ENCODE assay signal across 8 mouse cellular contexts in genomic region chr13:47104146-47104545, GRCm38 (mm10). TPM values are rescaled to one million over a fixed set of nuclear protein-coding genes. Genes with fewer than 3 reads are reported as not detected.
DNase-seq lines count a peak whose midpoint lies in the region; ATAC-seq and TF ChIP-seq lines count a peak whose summit lies in the region.

No protein-coding gene starts in this region.

- peak overlapping the region; percentile 15; the same call in 1 of the 2 replicates for H3K4me3 ChIP-seq in kidney, adult 2 months (ENCODE audit: insufficient read depth, low read depth, low read length)
- H3K4me3 ChIP-seq in intestine, embryonic 14.5 days (ENCODE audit: low read depth, low read length) = peak overlapping the region; percentile 90
- peak overlapping the region; percentile 71 for H3K4me3 ChIP-seq in midbrain, embryonic 14.5 days (replicated peaks; ENCODE audit: low read depth, low read length)

- TF ChIP-seq CTCF in kidney, adult 2 months (conservative IDR thresholded peaks at IDR 0.05; ENCODE audit: insufficient read depth, insufficient read length, low read depth, low read length) = no peak

- no peaks in the 10 kb centered on the region for H3K9me3 ChIP-seq in intestine, embryonic 14.5 days (ENCODE audit: control insufficient read depth, low read length)
- no peaks in the 10 kb centered on the region for H3K9me3 ChIP-seq in midbrain, embryonic 14.5 days (ENCODE audit: control insufficient read depth, low read length)

- 0 out of 2 replicates have a peak, but pooled peaks cover under 1% of the 10 kb centered on the region for H3K36me3 ChIP-seq in kidney, adult 2 months (ENCODE audit: control insufficient read depth, insufficient read depth, low read length)
- H3K36me3 ChIP-seq in intestine, embryonic 14.5 days (ENCODE audit: control insufficient read depth, insufficient read depth, low read length) = peaks cover 39% of the 10 kb centered on the region
- H3K36me3 ChIP-seq in midbrain, embryonic 14.5 days (ENCODE audit: control insufficient read depth, insufficient read depth, low read length) = peaks cover 16% of the 10 kb centered on the region

- peak; percentile 28 for DNase-seq in kidney, adult 2 months
- no peak for DNase-seq in kidney, postnatal 10 days
- peak; percentile 44 for DNase-seq in ZHBTc4 (ENCODE audit: low read depth, low spot score)
- no peak for DNase-seq in intestine, embryonic 14.5 days (ENCODE audit: low spot score)
- DNase-seq in midbrain, embryonic 14.5 days = no peak
- no peak for DNase-seq in ovary, postnatal 36 days (ENCODE audit: low spot score)
- no peak for DNase-seq in left cerebral cortex, postnatal 36 days (ENCODE audit: low spot score in 2 of 2)
- DNase-seq in layer of hippocampus, postnatal 36 days = no peak

- TF ChIP-seq POLR2A in kidney, adult 2 months (IDR thresholded peaks at IDR 0.05; ENCODE audit: low read depth, low read length) = no peak

- H3K9ac ChIP-seq in intestine, embryonic 14.5 days (ENCODE audit: low read length) = peak overlapping the region; percentile 95; the same call in 1 of the 2 replicates
- peak overlapping the region; percentile 32; the same call in 1 of the 2 replicates for H3K9ac ChIP-seq in midbrain, embryonic 14.5 days (replicated peaks; ENCODE audit: low read length)

- H3K4me1 ChIP-seq in kidney, adult 2 months (ENCODE audit: control insufficient read depth, insufficient read depth, low read length) = peaks cover 6% of the 10 kb centered on the region; the same call in 1 of the 2 replicates
- H3K4me1 ChIP-seq in intestine, embryonic 14.5 days (replicated peaks; ENCODE audit: control insufficient read depth, insufficient read depth, low read length) = peaks cover 16% of the 10 kb centered on the region
- H3K4me1 ChIP-seq in midbrain, embryonic 14.5 days (ENCODE audit: control insufficient read depth, insufficient read depth, low read length) = peaks cover 22% of the 10 kb centered on the region

- WGBS in kidney, adult 2 months = 33% methylated on average over 2 of the region's 2 CpGs
- WGBS in intestine, embryonic 14.5 days = 20% methylated on average over 2 of the region's 2 CpGs
- 17% methylated on average over 2 of the region's 2 CpGs for WGBS in midbrain, embryonic 14.5 days

- intact Hi-C loops in left cerebral cortex, postnatal 36 days (cut with DNase I) = no loop called here

- H3K4me2 ChIP-seq in intestine, embryonic 14.5 days (ENCODE audit: low read length) = peak overlapping the region; percentile 70
- H3K4me2 ChIP-seq in midbrain, embryonic 14.5 days (ENCODE audit: low read length) = peak overlapping the region; percentile 88

- no peak for ATAC-seq in intestine, embryonic 14.5 days (replicated peaks; ENCODE audit: low FRiP score, low TSS enrichment, low read depth)
- ATAC-seq in midbrain, embryonic 14.5 days (ENCODE audit: low FRiP score, low TSS enrichment) = no peak

- H3K27ac ChIP-seq in kidney, adult 2 months (ENCODE audit: insufficient read depth, low read depth, low read length) = no peak overlapping the region; the same call in 1 of the 2 replicates
- no peak overlapping the region for H3K27ac ChIP-seq in intestine, embryonic 14.5 days (ENCODE audit: low read depth)
- H3K27ac ChIP-seq in midbrain, embryonic 14.5 days (replicated peaks; ENCODE audit: low read depth, low read length) = no peak overlapping the region

- H3K27me3 ChIP-seq in kidney, adult 2 months (replicated peaks; ENCODE audit: control insufficient read depth, insufficient read depth, low read length) = no peaks in the 10 kb centered on the region
- H3K27me3 ChIP-seq in intestine, embryonic 14.5 days (replicated peaks; ENCODE audit: control insufficient read depth, insufficient read depth, low read length) = no peaks in the 10 kb centered on the region
- no peaks in the 10 kb centered on the region for H3K27me3 ChIP-seq in midbrain, embryonic 14.5 days (ENCODE audit: control insufficient read depth, insufficient read depth, low read length)

RNA-seq across cellular contexts. Expression of gene Dek, which starts 1.9 kb away (rescaled TPM):
- 12.8 and 17.6 TPM in 2 replicates for polyA plus RNA-seq in kidney, adult 2 months (2012; rRNA removed)
- polyA plus RNA-seq in intestine, embryonic 14.5 days (2014; fragmentation: Nextera tagmentation; extraction: Ambion mirVana) = 217 and 226 TPM in 2 replicates
- polyA plus RNA-seq in midbrain, embryonic 14.5 days (2014; fragmentation: Nextera tagmentation; extraction: Ambion mirVana) = 105 and 115 TPM in 2 replicates
- 10 to 100 TPM; 45.4 to 55.7 TPM for total RNA-seq in left cerebral cortex, postnatal 36 days (2021)
- 10 to 100 TPM; 45.2 to 48.0 TPM for total RNA-seq in layer of hippocampus, postnatal 36 days (2021)

RNA-seq across cellular contexts. Expression of gene Rnf144b, which starts 18.3 kb away (rescaled TPM):
- polyA plus RNA-seq in kidney, adult 2 months (2012; rRNA removed) = 3.1 and 3.2 TPM in 2 replicates
- polyA plus RNA-seq in intestine, embryonic 14.5 days (2014; fragmentation: Nextera tagmentation; extraction: Ambion mirVana) = 1.2 and 1.8 TPM in 2 replicates
- 0.67 and 1.1 TPM in 2 replicates for polyA plus RNA-seq in midbrain, embryonic 14.5 days (2014; fragmentation: Nextera tagmentation; extraction: Ambion mirVana)
- 10 to 100 TPM; 20.2 to 25.2 TPM for total RNA-seq in left cerebral cortex, postnatal 36 days (2021)
- total RNA-seq in layer of hippocampus, postnatal 36 days (2021) = 10 to 100 TPM; 10.6 to 11.0 TPM

RNA-seq across cellular contexts. Expression of gene Tpmt, which starts 59.6 kb away (rescaled TPM):
- 52.6 and 55.0 TPM in 2 replicates for polyA plus RNA-seq in kidney, adult 2 months (2012; rRNA removed)
- 25.4 and 25.7 TPM in 2 replicates for polyA plus RNA-seq in intestine, embryonic 14.5 days (2014; fragmentation: Nextera tagmentation; extraction: Ambion mirVana)
- polyA plus RNA-seq in midbrain, embryonic 14.5 days (2014; fragmentation: Nextera tagmentation; extraction: Ambion mirVana) = 23.3 and 23.4 TPM in 2 replicates
- total RNA-seq in left cerebral cortex, postnatal 36 days (2021) = 1 to 10 TPM; 9.7 to 10.0 TPM
- 10 to 100 TPM in 1 of 2 experiments, 1 to 10 TPM in 1; 8.4 to 11.8 TPM for total RNA-seq in layer of hippocampus, postnatal 36 days (2021)

Comparison
In these comparisons a context has a peak if more than half of its experiments do, and no peak if none do; other contexts are left out.
1. DNase-seq: peak in kidney, adult 2 months (single experiment) and ZHBTc4 (single experiment); none in kidney, postnatal 10 days (single experiment), intestine, embryonic 14.5 days (single experiment), midbrain, embryonic 14.5 days (single experiment), ovary, postnatal 36 days (single experiment), left cerebral cortex, postnatal 36 days (0 of 2) and layer of hippocampus, postnatal 36 days (0 of 2).
2. H3K4me3 ChIP-seq: peak in every context shown above with its lines; median percentile 90 in intestine, embryonic 14.5 days; 71 in midbrain, embryonic 14.5 days; 15 in kidney, adult 2 months.